Mouse (Mus musculus): ENCODE data around the gene Cldn22. TPM values are rescaled to one million over a fixed set of nuclear protein-coding genes. Genes with fewer than 3 reads are reported as not detected.

Cldn22 gene
- polyA plus RNA-seq (2014; fragmentation: Illumina TruSeq; extraction: RNeasy Lipid Tissue Mini Kit (QIAGEN cat#74804)), result 2.0 TPM

DNA sequence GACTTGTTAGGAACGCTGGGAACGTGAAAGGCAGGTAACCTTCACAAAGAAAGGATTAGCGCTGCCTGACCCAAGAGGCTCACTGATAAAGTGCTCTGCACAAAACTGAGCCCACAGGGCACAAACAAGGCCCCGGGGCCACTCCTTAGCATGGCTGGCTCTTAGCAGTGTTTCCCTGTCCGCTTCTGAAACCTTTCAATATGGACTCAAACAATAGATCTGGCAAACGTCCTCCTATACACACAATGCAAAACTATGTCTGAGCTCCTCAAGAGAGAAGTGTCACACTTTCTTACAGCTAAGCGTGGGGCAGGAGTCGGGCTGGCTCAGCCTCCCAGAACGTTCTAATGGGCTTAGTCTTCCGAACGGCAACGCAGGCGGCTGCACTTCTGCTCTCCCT, at the start of gene Cldn22:
Gene Cldn22, plus strand, starts transcription at position 301 of the 400 bp plus-strand sequence.

DNA sequence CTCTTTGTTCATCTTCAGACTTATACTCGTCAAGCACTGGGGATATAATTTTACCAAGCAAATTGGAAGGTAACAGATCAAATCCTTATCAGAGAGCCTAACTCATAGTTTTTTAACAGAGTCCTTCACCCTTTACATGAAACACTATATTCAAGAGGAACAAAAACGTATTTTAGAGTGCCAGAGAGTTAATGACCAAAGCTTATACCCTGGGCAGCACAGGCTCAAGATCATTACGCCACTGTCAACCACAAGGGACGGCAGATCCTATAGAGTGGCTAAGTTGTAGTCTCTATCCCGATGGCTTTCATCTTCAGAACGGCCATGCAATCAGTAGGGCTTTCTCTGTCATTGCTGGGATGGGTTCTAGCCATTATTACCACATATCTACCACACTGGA, 2.4 kb upstream of the Cldn22 start, which contains the start of gene Cldn24:
Gene Cldn24, plus strand, starts transcription at position 301 of the 400 bp plus-strand sequence.

Other genes with a start within 250 kb of the Cldn22 start
- 20.7 TPM for gene Ing2, start 148.9 kb upstream of the Cldn22 start, polyA plus RNA-seq (2014; fragmentation: Illumina TruSeq; extraction: RNeasy Lipid Tissue Mini Kit (QIAGEN cat#74804))
- gene Cdkn2aip, start 110.5 kb upstream of the Cldn22 start, polyA plus RNA-seq (2014; fragmentation: Illumina TruSeq; extraction: RNeasy Lipid Tissue Mini Kit (QIAGEN cat#74804)), result 26.0 TPM
- gene Cldn24, start 2.3 kb upstream of the Cldn22 start, polyA plus RNA-seq (2014; fragmentation: Illumina TruSeq; extraction: RNeasy Lipid Tissue Mini Kit (QIAGEN cat#74804)), result not detected
- 37.0 TPM for gene Wwc2, start 166.4 kb downstream of the Cldn22 start, polyA plus RNA-seq (2014; fragmentation: Illumina TruSeq; extraction: RNeasy Lipid Tissue Mini Kit (QIAGEN cat#74804))

Measured in ovary, adult 10 weeks (tissue).